Mouse (Mus musculus) MEL (cell line): Measurements from ENCODE around the gene Dda1. TPM values are rescaled to one million over a fixed set of nuclear protein-coding genes. Genes with fewer than 3 reads are reported as not detected.
A peak's percentile ranks its signal among the peaks of the same experiment; 100 is the strongest.

Experiments used
- DNase-seq: peaks from one replicate; pipeline ENCODE4 v3.0.0; 2011; ENCODE audit warnings: low read depth, low spot score
- H3K27ac ChIP-seq: 2 replicates; pipeline ENCODE4 v1.5.1; 2012; ENCODE audit warnings: low read depth, mild to moderate bottlenecking, control low read depth, low read length, moderate library complexity; ENCODE audit not compliant: control insufficient read depth
- H3K27me3 ChIP-seq, 2 experiments: fragments of 150-350 bp in 1 of 2; sonication (generic) in 1 of 2; 2 replicates each; pipeline ENCODE4 v1.6.1; 2012; ENCODE audit warnings: low read length in 2 of 2, mild to moderate bottlenecking in 2 of 2, improper control_type of control experiment in 1 of 2, moderate library complexity in 1 of 2; ENCODE audit not compliant: insufficient read depth in 2 of 2, control insufficient read depth in 1 of 2
- H3K36me3 ChIP-seq, 2 experiments: 2 replicates each; pipeline ENCODE4 v1.6.1; 2012 to 2014; ENCODE audit warnings: low read length in 2 of 2, improper control_type of control experiment in 1 of 2, inconsistent platforms in 1 of 2, mild to moderate bottlenecking in 1 of 2; ENCODE audit not compliant: insufficient read depth in 2 of 2, control insufficient read depth in 1 of 2
- H3K4me1 ChIP-seq, 2 experiments: fragments of 150-350 bp in 1 of 2; sonication (generic) in 1 of 2; 2 replicates each; pipeline ENCODE4 v1.6.1; 2012; ENCODE audit warnings: low read length in 2 of 2, improper control_type of control experiment in 1 of 2, mild to moderate bottlenecking in 1 of 2; ENCODE audit not compliant: insufficient read depth in 2 of 2, control insufficient read depth in 1 of 2
- H3K4me3 ChIP-seq, 2 experiments: fragments of 150-350 bp in 1 of 2; sonication (generic) in 1 of 2; 2 replicates each; pipeline ENCODE4 v1.5.1; 2012; ENCODE audit warnings: low read depth in 2 of 2, low read length in 2 of 2, mild to moderate bottlenecking in 2 of 2, moderate library complexity in 2 of 2, control low read depth in 1 of 2, improper control_type of control experiment in 1 of 2; ENCODE audit not compliant: control insufficient read depth in 1 of 2, insufficient read depth in 1 of 2
- H3K79me2 ChIP-seq: 2 replicates; pipeline ENCODE4 v1.6.1; 2012; ENCODE audit warnings: mild to moderate bottlenecking, low read length, moderate library complexity; ENCODE audit not compliant: control insufficient read depth, poor library complexity, insufficient read depth
- H3K9ac ChIP-seq: 2 replicates; pipeline ENCODE4 v1.6.1; 2012; ENCODE audit warnings: low read depth, mild to moderate bottlenecking, control low read depth, low read length, moderate library complexity; ENCODE audit not compliant: control insufficient read depth, poor library complexity, severe bottlenecking
- H3K9me3 ChIP-seq: fragments of 150-350 bp; sonication (generic); replicated peaks from 2 replicates; pipeline ENCODE4 v1.6.1; 2012; ENCODE audit warnings: mild to moderate bottlenecking, low read length, improper control_type of control experiment, moderate library complexity; ENCODE audit not compliant: insufficient read depth
- CHD2 ChIP-seq: IDR thresholded peaks from 2 replicates; pipeline ENCODE4 v1.6.1; 2011; ENCODE audit warnings: low read length, improper control_type of control experiment
- EP300 ChIP-seq, 2 experiments: IDR thresholded peaks; 2 replicates each; pipeline ENCODE4 v1.6.1; 2011; ENCODE audit warnings: improper control_type of control experiment in 2 of 2, low read length in 2 of 2, low read depth in 1 of 2, mild to moderate bottlenecking in 1 of 2
- ETS1 ChIP-seq: IDR thresholded peaks from 2 replicates; pipeline ENCODE4 v1.6.1; 2012; ENCODE audit warnings: low read depth, mild to moderate bottlenecking, inconsistent platforms, low read length, improper control_type of control experiment, moderate library complexity
- GABPA ChIP-seq: IDR thresholded peaks from 2 replicates; pipeline ENCODE4 v1.6.1; 2012; ENCODE audit warnings: low read depth, mild to moderate bottlenecking, inconsistent platforms, low read length, improper control_type of control experiment, moderate library complexity
- HCFC1 ChIP-seq: IDR thresholded peaks from 2 replicates; pipeline ENCODE4 v1.6.1; 2012; ENCODE audit warnings: low read depth, mild to moderate bottlenecking, inconsistent platforms, low read length, improper control_type of control experiment, moderate library complexity
- MAFK ChIP-seq: IDR thresholded peaks from 2 replicates; pipeline ENCODE4 v1.6.1; 2011; ENCODE audit warnings: low read depth, mild to moderate bottlenecking, low read length, improper control_type of control experiment, borderline replicate concordance
- MAX ChIP-seq: IDR thresholded peaks from 2 replicates; pipeline ENCODE4 v1.6.1; 2011; ENCODE audit warnings: low read length, improper control_type of control experiment
- MEF2A ChIP-seq: IDR thresholded peaks from 2 replicates; pipeline ENCODE4 v1.6.1; 2014; ENCODE audit warnings: low read depth, mild to moderate bottlenecking, inconsistent platforms, low read length, improper control_type of control experiment; ENCODE audit not compliant: poor library complexity, insufficient replicate concordance, severe bottlenecking; ENCODE audit errors: extremely low read depth
- MXI1 ChIP-seq: IDR thresholded peaks from 2 replicates; pipeline ENCODE4 v1.6.1; 2011; ENCODE audit warnings: mild to moderate bottlenecking, low read depth, low read length, improper control_type of control experiment
- NELFE ChIP-seq: IDR thresholded peaks from 2 replicates; pipeline ENCODE4 v1.6.1; 2011; ENCODE audit warnings: low read depth, low read length, improper control_type of control experiment
- POLR2AphosphoS2 ChIP-seq: IDR thresholded peaks from 2 replicates; pipeline ENCODE4 v1.6.1; 2011; ENCODE audit warnings: low read length, improper control_type of control experiment
- RAD21 ChIP-seq: IDR thresholded peaks from 2 replicates; pipeline ENCODE4 v1.6.1; 2011; ENCODE audit warnings: mild to moderate bottlenecking, low read depth, low read length, improper control_type of control experiment
- RCOR1 ChIP-seq: IDR thresholded peaks from 2 replicates; pipeline ENCODE4 v1.6.1; 2012; ENCODE audit warnings: low read depth, mild to moderate bottlenecking, inconsistent platforms, low read length, improper control_type of control experiment
- SIN3A ChIP-seq: IDR thresholded peaks from 2 replicates; pipeline ENCODE4 v1.6.1; 2012; ENCODE audit warnings: low read length, improper control_type of control experiment, inconsistent platforms
- SMC3 ChIP-seq: IDR thresholded peaks from 2 replicates; pipeline ENCODE4 v1.6.1; 2011; ENCODE audit warnings: low read depth, low read length, improper control_type of control experiment
- TCF12 ChIP-seq: IDR thresholded peaks from 2 replicates; pipeline ENCODE4 v1.6.1; 2014; ENCODE audit warnings: low read depth, mild to moderate bottlenecking, inconsistent platforms, low read length, improper control_type of control experiment, moderate library complexity
- ZMIZ1 ChIP-seq: IDR thresholded peaks from 2 replicates; pipeline ENCODE4 v1.6.1; 2012; ENCODE audit warnings: low read depth, mild to moderate bottlenecking, inconsistent platforms, low read length, improper control_type of control experiment, moderate library complexity
- polyA plus RNA-seq, 2 experiments: library from polyadenylated mRNA; stranded (reverse) in 1 of 2; unstranded in 1 of 2; fragments of >175 nt in 1 of 2; fragments of >200 nt in 1 of 2; gene quantifications; 2 replicates each; pipeline versions ENCODE4 v1.2.1 to v1.2.4; 2012; ENCODE audit warnings: low replicate concordance in 2 of 2, low read depth in 1 of 2; ENCODE audit not compliant: insufficient read length in 2 of 2, insufficient read depth in 1 of 2, missing spikeins in 1 of 2
- total RNA-seq: library from RNA; depleted of rRNA; stranded (reverse); fragments of 300-350 nt; gene quantifications from 2 replicates; pipeline ENCODE4 v1.2.3, GENCODE M21; 2012

Dda1 gene
- total and polyA plus RNA-seq, 3 experiments: 59.6 to 110 TPM; not detected in 1

DNA sequence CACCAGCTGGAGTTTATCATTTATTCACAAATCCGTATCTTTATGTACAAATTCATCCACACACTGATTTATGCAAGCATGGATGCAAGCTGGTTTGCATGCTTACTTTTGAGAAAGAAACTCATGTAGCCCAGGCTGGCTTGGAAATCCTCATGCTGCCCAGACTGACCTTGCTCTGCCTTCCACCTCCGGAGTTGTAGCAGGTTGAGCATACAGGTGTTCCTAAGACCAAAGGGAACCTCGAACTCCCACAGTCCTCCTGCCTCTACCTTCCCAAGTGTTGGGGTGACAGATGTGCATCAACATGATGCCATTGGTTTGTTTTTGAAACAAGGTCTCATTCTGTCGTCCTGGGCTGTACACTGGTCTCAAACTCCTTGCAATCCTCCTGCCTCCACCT is 6.8 kb upstream of the Dda1 start:
- H3K36me3 ChIP-seq: peaks cover 0 to 7% of the 10 kb centered on the region in 2 experiments; a peak in 1 of 4 replicates
- H3K9ac ChIP-seq: no peak overlapping the region

DNA sequence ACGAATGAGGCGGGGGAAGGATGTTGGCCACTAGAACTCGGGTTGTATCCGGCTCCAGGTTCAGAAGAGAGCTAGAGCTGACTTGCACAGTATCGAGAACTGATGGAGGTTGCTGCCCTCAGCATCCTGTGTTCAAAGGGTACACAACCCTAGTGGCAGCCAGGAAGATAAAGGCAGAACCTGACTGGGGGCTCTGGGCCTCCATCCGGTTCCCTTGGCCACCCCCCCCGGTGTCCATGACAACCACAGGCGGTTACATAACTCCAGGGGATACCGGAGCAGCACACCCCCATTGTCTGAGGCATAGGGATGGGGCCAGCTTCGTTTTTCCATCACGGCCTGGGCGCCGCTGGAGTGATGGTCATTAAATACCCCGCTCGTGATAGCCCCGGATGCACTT is 6.2 kb upstream of the Dda1 start:
- no peak for TF ChIP-seq RCOR1
- no peak for TF ChIP-seq CHD2
- TF ChIP-seq MEF2A: no peak
- TF ChIP-seq ZMIZ1: no peak
- TF ChIP-seq GABPA: no peak
- no peak for TF ChIP-seq MXI1
- TF ChIP-seq NELFE: no peak
- no peak for TF ChIP-seq ETS1
- no peak for TF ChIP-seq RAD21
- no peak for TF ChIP-seq POLR2AphosphoS2
- TF ChIP-seq SMC3: no peak
- no peak for TF ChIP-seq MAX
- no peak for TF ChIP-seq HCFC1
- no peak for TF ChIP-seq SIN3A
- TF ChIP-seq MAFK: no peak
- TF ChIP-seq, all 39 proteins: peak for 0
- Histone ChIP-seq H3K27me3 (no peaks in the 10 kb centered on the region), H3K36me3 (peaks cover 0 to 7% of the 10 kb centered on the region in 2 experiments; a peak in 1 of 4 replicates), H3K9me3 (no peaks in the 10 kb centered on the region), H3K79me2 (peaks cover 7% of the 10 kb centered on the region; the same call in 1 of the 2 replicates), H3K4me3 (peak overlapping the region; percentile 89 to 95), H3K9ac (peak overlapping the region; percentile 82), H3K4me1 (peaks cover 0 to 10% of the 10 kb centered on the region in 2 experiments; a peak in 2 of 4 replicates), H3K27ac (no peak overlapping the region)
- no peak for DNase-seq

More for the DNA sequence above, 6.8 kb upstream of the Dda1 start:
- H3K9me3 ChIP-seq: no peaks in the 10 kb centered on the region
- no peak for DNase-seq
- H3K4me3 ChIP-seq: no peak overlapping the region
- no peak overlapping the region for H3K27ac ChIP-seq
- no peak for TF ChIP-seq POLR2AphosphoS2
- no peak for TF ChIP-seq RCOR1
- no peak for TF ChIP-seq TCF12
- no peak for TF ChIP-seq EP300 (IDR thresholded peaks at IDR 0.05; ENCODE audit: low read depth in 1 of 2, low read length in 2 of 2)
- TF ChIP-seq SMC3: no peak
- H3K27me3 ChIP-seq: no peaks in the 10 kb centered on the region
- H3K4me1 ChIP-seq: peaks cover 0 to 10% of the 10 kb centered on the region in 2 experiments; a peak in 2 of 4 replicates
- H3K79me2 ChIP-seq: peaks cover 7% of the 10 kb centered on the region; the same call in 1 of the 2 replicates
